Mouse (Mus musculus) cerebellum, adult (tissue): ENCODE data around the gene Plekha8.
A peak's percentile ranks its signal among the peaks of the same experiment; 100 is the strongest.

Experiments used
- ATAC-seq: cut with Nextera tagmentation; 2 replicates; pipeline ENCODE4 v1.9.2; 2017; ENCODE audit warnings: mild to moderate bottlenecking, moderate library complexity, mixed read lengths; ENCODE audit not compliant: insufficient number of reproducible peaks, low FRiP score, low TSS enrichment

Plekha8 gene

GRCm38 (mm10) chr6:54594469-54595329 is at the start of gene Plekha8:
Plekha8 (plus strand) TSS chr6:54595111.
- ATAC-seq: peak; percentile 86

- peak; percentile 28; the same call in 1 of the 2 replicates for ATAC-seq
These were observed 46.4 kb upstream of the Plekha8 start for GRCm38 (mm10) chr6:54548314-54549019.

GRCm38 (mm10) chr6:54549311-54549710 is 45.6 kb upstream of the Plekha8 start:
- no peak for ATAC-seq

GRCm38 (mm10) chr6:54550801-54551323 is 44.0 kb upstream of the Plekha8 start:
- no peak for ATAC-seq

- ATAC-seq: no peak
These were observed 42.0 kb upstream of the Plekha8 start for GRCm38 (mm10) chr6:54552721-54553413.

GRCm38 (mm10) chr6:54553632-54554031 is 41.3 kb upstream of the Plekha8 start:
- ATAC-seq: 0 out of 2 replicates have a peak, but pooled peaks have one; percentile 32

- ATAC-seq: no peak
These were observed 40.4 kb upstream of the Plekha8 start for GRCm38 (mm10) chr6:54554341-54555110.

- no peak for ATAC-seq
These were observed 39.1 kb upstream of the Plekha8 start for GRCm38 (mm10) chr6:54555816-54556215.

- ATAC-seq: no peak
These were observed 37.2 kb upstream of the Plekha8 start for GRCm38 (mm10) chr6:54557671-54558070.

GRCm38 (mm10) chr6:54558466-54558865 is 36.4 kb upstream of the Plekha8 start:
- peak; percentile 74 for ATAC-seq

GRCm38 (mm10) chr6:54562018-54562809 is 32.7 kb upstream of the Plekha8 start:
- ATAC-seq: no peak

GRCm38 (mm10) chr6:54563561-54563960 is 31.4 kb upstream of the Plekha8 start:
- ATAC-seq: no peak

- no peak for ATAC-seq
These were observed 30.4 kb upstream of the Plekha8 start for GRCm38 (mm10) chr6:54564506-54564991.

- ATAC-seq: no peak
These were observed 29.9 kb upstream of the Plekha8 start for GRCm38 (mm10) chr6:54565012-54565411.

- ATAC-seq: peak; percentile 56
These were observed 29.0 kb upstream of the Plekha8 start, which contains the start of gene Scrn1 for GRCm38 (mm10) chr6:54565665-54566545. Scrn1 (minus strand) TSS chr6:54566489.

GRCm38 (mm10) chr6:54566546-54566919 is 28.4 kb upstream of the Plekha8 start:
- no peak for ATAC-seq

- ATAC-seq: no peak
These were observed 25.1 kb upstream of the Plekha8 start for GRCm38 (mm10) chr6:54569776-54570175.
